Mouse (Mus musculus): Measurements from ENCODE around the gene Lef1. TPM values are rescaled to one million over a fixed set of nuclear protein-coding genes. Genes with fewer than 3 reads are reported as not detected.

Gene Lef1
- 22.2 and 29.3 TPM in 2 replicates for polyA plus RNA-seq (2016; fragmentation: Nextera tagmentation; extraction: Ambion mirVana)

DNA sequence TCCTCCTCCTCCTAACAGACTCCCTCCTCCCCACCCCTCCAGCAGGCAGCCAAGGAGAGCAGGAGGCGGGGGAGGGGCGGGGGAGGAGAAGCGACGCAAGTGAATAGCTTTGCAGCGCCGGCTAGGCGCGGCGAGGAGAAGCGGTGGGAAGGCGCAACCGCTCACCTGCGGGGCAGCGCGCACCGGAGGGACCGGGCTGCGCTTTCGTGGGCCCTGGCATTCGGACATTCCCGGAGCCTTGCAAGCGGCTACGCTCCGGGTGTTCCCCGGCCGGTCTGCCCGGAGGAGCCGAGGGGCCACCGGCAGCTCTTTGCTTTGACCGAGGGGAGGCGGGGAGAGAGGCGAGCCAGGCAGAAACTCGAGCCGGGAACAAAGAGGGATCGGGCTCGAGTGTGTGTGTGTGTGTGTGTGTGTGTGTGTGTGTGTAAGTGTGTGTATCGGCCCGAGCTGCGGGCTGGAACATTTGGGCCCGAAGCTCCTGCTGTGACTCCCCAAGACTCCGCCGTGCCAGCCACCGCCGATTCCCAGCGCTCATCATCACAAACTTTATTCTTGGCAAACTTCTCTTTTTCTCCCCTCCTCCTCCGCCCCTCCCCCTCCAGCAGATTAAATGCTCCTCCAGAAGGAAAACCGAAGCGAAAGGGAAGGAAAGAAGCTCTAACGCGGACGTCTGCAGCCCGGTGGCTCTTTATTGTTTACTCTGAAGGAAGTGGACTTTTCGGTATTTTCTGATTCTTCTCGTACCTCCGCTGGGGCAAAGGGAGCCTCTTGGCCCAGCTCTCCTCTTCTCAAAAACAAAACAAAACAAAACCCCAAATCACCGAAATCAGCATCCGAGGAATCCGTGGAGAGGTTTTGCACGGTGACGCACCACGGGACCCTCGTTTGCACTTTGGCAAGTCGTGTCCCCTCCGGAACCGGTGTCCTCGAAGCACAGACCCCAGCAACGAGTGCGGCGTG, at the start of gene Lef1:
Lef1 (plus strand) TSS at position 281 of the 960 bp plus-strand sequence.
- Histone ChIP-seq H3K4me1 (peaks cover 57% of the 10 kb centered on the region), H3K9me3 (no peaks in the 10 kb centered on the region), H3K36me3 (peaks cover 5% of the 10 kb centered on the region; the same call in 1 of the 2 replicates), H3K27ac (peak within 1 kb of the TSS; percentile 94), H3K27me3 (ENCODE audit: insufficient read depth, poor library complexity, severe bottlenecking) (peaks cover 30% of the 10 kb centered on the region), H3K4me3 (peak within 1 kb of the TSS; percentile 84)
- WGBS, result under 1% methylated on average over 64 of the region's 69 CpGs
- DNase-seq (ENCODE audit: low spot score), result peak; percentile 82

DNA sequence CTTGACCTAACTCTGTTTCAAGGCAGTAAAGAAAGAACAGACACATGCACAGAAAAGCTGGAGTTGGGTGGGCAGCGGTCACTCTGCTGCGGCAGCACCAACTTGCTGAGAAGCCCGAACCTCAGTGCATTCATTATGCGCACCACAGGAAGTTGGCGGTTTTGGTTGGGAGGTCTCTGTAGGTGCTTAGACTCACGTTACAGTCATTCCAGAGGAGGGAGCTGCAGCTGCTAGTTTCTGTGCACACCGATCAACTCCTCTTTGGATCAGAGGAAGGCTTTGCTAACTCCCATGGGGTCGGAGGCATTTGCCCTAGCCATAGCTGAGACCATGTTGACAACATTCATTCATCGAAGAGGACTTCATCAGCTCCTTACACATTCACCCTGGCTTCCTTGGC, 45.3 kb upstream of the Lef1 start:
- Histone ChIP-seq H3K4me1 (peaks cover 6% of the 10 kb centered on the region; the same call in 1 of the 2 replicates), H3K27ac (no peak overlapping the region), H3K9me3 (no peaks in the 10 kb centered on the region), H3K36me3 (no peaks in the 10 kb centered on the region), H3K4me3 (no peak overlapping the region), H3K27me3 (ENCODE audit: insufficient read depth, poor library complexity, severe bottlenecking) (no peaks in the 10 kb centered on the region; the same call in 1 of the 2 replicates)
- WGBS, result 77% methylated on average over 9 of the region's 9 CpGs
- no peak for DNase-seq (ENCODE audit: low spot score)

DNA sequence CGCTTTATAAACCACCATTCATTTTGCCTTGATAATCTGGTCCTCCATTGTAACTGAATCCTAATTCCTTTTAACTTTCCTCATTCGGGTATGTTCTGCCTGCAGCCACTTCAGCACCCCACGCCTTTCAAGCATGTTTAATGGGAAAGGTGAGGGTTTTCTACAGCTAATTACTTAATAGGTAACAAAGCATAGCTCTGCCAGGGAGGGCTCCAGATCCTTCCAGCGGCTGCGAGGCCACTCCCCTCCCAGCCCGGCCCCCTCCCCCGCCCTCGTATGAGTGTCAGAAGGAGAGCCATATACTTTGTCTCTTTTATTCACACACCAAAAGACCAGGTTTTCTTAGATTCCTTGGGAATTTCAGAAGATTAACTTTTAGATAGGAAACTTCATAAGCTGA, 44.1 kb upstream of the Lef1 start:
- H3K4me3 ChIP-seq, result no peak overlapping the region
- no peak for DNase-seq (ENCODE audit: low spot score)
- H3K9me3 ChIP-seq, result no peaks in the 10 kb centered on the region
- no peaks in the 10 kb centered on the region for H3K36me3 ChIP-seq
- WGBS, result 36% methylated on average over 8 of the region's 8 CpGs
- no peaks in the 10 kb centered on the region; the same call in 1 of the 2 replicates for H3K27me3 ChIP-seq (ENCODE audit: insufficient read depth, poor library complexity, severe bottlenecking)
- peaks cover 6% of the 10 kb centered on the region; the same call in 1 of the 2 replicates for H3K4me1 ChIP-seq
- no peak overlapping the region for H3K27ac ChIP-seq

DNA sequence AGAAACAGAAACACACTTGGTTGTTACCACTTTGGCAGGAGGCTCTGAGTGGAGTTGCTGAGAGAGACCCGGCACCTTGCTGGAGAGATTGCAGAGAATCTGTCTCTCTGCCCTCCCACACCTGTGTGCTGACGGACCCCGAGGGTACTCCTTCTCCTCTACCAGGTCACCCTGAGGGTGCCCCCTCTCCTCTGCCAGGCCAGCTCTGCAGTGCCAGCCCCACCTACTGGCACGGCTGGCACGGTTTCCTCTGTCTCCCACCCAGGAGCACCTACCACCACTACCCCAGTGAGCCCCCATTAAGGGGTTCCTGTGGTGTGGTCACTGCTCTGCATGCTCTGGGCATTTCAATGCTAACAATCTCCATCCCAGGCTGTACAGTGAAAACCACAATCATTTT, 42.3 kb upstream of the Lef1 start:
- no peaks in the 10 kb centered on the region for H3K9me3 ChIP-seq
- H3K4me3 ChIP-seq, result no peak overlapping the region
- H3K36me3 ChIP-seq, result no peaks in the 10 kb centered on the region
- no peak overlapping the region for H3K27ac ChIP-seq
- DNase-seq (ENCODE audit: low spot score), result no peak
- H3K27me3 ChIP-seq (ENCODE audit: insufficient read depth, poor library complexity, severe bottlenecking), result no peaks in the 10 kb centered on the region; the same call in 1 of the 2 replicates
- WGBS, result 81% methylated on average over 5 of the region's 5 CpGs
- peaks cover 6% of the 10 kb centered on the region; the same call in 1 of the 2 replicates for H3K4me1 ChIP-seq

DNA sequence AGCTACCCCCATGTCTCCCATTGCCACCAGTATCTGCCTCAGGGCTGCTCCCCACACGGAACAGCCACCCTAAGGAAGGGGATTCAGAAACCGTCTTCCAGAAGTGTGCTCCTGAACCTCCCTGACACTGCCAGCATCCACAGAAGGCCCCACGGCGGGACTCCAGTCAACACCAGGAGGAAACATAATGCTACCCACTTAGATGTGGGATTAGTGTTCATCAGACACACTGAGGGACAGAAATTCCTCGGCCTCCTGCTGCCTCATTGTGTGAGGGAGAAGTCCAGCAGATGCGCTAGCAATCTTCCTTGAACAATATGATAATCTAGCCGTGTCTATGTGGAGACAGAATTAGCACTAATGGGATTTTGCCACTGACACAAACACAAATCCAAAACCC, 40.1 kb upstream of the Lef1 start:
- peaks cover 6% of the 10 kb centered on the region; the same call in 1 of the 2 replicates for H3K4me1 ChIP-seq
- H3K9me3 ChIP-seq, result no peaks in the 10 kb centered on the region
- H3K36me3 ChIP-seq, result no peaks in the 10 kb centered on the region
- H3K27ac ChIP-seq, result no peak overlapping the region
- H3K27me3 ChIP-seq (ENCODE audit: insufficient read depth, poor library complexity, severe bottlenecking), result no peaks in the 10 kb centered on the region; the same call in 1 of the 2 replicates
- peak; percentile 59 for DNase-seq (ENCODE audit: low spot score)
- no peak overlapping the region for H3K4me3 ChIP-seq
- WGBS, result 59% methylated on average over 7 of the region's 7 CpGs

DNA sequence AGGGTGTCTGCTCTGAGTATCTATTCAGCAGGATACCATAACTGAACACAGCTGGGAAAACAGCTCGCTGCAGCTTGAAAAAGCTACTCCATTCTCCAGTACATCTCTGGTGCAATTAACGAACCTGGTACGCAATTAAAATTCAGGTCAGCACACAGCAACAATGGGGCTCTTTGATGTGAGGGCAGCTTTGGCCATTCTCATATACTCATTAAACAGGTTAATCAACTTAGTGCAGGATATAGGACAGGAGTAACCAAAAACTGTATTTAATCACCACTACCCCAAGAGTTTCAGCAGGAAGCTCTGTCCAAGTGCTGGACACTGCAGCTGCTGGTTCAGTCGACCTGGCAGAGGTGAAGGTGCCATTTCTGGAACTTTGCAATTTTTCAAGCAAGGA, 37.6 kb upstream of the Lef1 start:
- H3K27ac ChIP-seq, result no peak overlapping the region

DNA sequence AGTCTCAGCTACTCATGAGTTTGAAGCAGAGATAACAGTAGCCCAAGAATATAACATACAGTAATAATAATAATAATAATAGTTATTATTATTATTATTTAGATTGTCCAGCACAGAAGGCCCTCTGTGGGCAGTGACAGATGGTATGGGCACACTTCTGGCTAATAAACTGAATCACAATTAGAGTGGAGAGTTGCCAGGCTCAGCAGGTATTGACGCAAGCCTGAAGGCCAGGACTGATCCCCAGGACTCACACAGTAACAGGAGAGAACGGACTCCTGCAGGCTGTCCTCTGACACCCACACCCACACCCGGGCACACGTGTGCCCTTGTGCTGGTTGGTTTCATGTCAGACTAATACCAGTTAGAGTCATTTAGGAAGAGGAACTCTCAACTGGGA, 36.3 kb upstream of the Lef1 start:
- Histone ChIP-seq H3K4me1 (no peaks in the 10 kb centered on the region), H3K27ac (no peak overlapping the region), H3K27me3 (ENCODE audit: insufficient read depth, poor library complexity, severe bottlenecking) (no peaks in the 10 kb centered on the region; the same call in 1 of the 2 replicates), H3K36me3 (no peaks in the 10 kb centered on the region), H3K9me3 (no peaks in the 10 kb centered on the region), H3K4me3 (no peak overlapping the region)
- WGBS, result 81% methylated on average over 4 of the region's 4 CpGs
- DNase-seq (ENCODE audit: low spot score), result no peak

More for the DNA sequence above, 37.6 kb upstream of the Lef1 start:
- peak; percentile 42 for DNase-seq (ENCODE audit: low spot score)
- no peaks in the 10 kb centered on the region for H3K36me3 ChIP-seq
- no peak overlapping the region for H3K4me3 ChIP-seq
- H3K4me1 ChIP-seq, result no peaks in the 10 kb centered on the region
- H3K9me3 ChIP-seq, result no peaks in the 10 kb centered on the region
- no peaks in the 10 kb centered on the region; the same call in 1 of the 2 replicates for H3K27me3 ChIP-seq (ENCODE audit: insufficient read depth, poor library complexity, severe bottlenecking)
- 79% methylated on average over 4 of the region's 4 CpGs for WGBS

DNA sequence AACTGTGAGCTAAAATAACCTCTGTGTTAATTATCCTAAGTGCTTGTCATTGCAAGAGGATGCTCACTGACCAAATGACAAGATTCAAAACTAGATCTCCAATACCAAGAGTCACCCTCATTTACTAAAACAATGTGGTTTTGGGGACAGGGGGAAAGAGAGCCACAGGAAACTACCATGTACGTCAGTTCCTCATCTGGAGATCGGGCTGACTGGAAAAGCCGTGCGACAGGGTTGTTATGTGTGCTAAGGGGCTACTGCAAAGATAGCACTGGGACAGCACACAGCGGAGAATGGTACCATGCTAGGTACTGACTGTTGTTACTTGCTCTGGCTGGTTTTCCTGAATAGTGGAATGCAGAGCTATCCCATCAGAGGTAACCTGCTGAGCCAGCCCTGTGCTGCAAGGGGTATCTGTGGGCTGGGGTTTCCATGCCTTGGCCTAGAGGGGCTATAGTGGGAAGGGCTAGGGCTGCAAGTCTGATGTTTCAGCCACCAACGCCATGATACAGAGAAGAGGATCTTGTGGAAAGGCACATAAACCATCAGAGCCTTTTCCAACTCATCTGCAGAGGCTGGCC, 32.1 kb upstream of the Lef1 start:
- WGBS, result 85% methylated on average over 6 of the region's 6 CpGs
- no peaks in the 10 kb centered on the region for H3K27me3 ChIP-seq (ENCODE audit: insufficient read depth, poor library complexity, severe bottlenecking)
- H3K4me1 ChIP-seq, result no peaks in the 10 kb centered on the region
- no peaks in the 10 kb centered on the region for H3K9me3 ChIP-seq
- no peaks in the 10 kb centered on the region for H3K36me3 ChIP-seq
- no peak overlapping the region for H3K27ac ChIP-seq
- no peak for DNase-seq (ENCODE audit: low spot score)
- H3K4me3 ChIP-seq, result no peak overlapping the region

DNA sequence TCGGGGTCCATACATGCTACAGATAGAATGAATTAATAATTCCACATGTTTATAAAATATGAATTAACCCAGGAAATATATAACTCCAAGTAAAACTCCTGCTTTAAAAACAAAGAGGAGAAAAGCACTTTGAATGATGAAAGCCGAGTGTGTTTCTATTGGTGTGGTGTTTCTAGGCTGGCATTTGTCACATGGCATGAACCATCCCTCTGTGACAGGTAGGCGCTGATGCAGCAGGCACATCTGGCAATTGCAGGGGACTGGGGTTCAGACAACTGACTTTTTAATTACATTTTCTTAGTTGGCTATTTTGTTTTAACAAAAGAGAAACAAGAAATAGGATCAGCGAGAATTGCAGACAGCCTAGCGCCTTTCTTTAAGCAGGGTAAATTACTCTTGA, 31.6 kb upstream of the Lef1 start:
- no peaks in the 10 kb centered on the region for H3K36me3 ChIP-seq
- WGBS, result 67% methylated on average over 5 of the region's 5 CpGs
- no peaks in the 10 kb centered on the region for H3K27me3 ChIP-seq (ENCODE audit: insufficient read depth, poor library complexity, severe bottlenecking)
- H3K4me3 ChIP-seq, result no peak overlapping the region
- no peak for DNase-seq (ENCODE audit: low spot score)
- H3K27ac ChIP-seq, result no peak overlapping the region
- H3K4me1 ChIP-seq, result no peaks in the 10 kb centered on the region
- H3K9me3 ChIP-seq, result no peaks in the 10 kb centered on the region

DNA sequence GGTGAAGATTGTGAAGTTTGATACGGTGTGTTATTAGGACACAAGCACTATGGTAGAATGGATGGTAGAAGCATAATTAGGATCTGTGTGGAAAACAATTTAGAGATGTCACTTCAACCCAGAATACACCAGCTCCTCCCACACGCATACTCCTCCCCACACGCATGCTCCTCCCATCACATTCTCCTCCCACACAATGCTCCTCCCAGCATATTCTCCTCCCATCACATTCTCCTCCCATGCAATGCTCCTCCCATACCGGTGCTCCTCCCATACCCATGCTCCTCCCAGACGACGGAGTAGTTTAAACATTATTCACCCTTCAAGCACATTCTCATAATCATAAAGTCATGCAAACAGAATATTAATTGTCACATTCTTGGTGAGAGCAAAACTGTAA, 26.5 kb upstream of the Lef1 start:
- Histone ChIP-seq H3K36me3 (no peaks in the 10 kb centered on the region), H3K27ac (no peak overlapping the region), H3K9me3 (no peaks in the 10 kb centered on the region), H3K4me1 (peaks cover 9% of the 10 kb centered on the region; the same call in 1 of the 2 replicates), H3K4me3 (no peak overlapping the region), H3K27me3 (ENCODE audit: insufficient read depth, poor library complexity, severe bottlenecking) (peaks cover 10% of the 10 kb centered on the region; the same call in 1 of the 2 replicates)
- WGBS, result 69% methylated on average over 6 of the region's 6 CpGs
- DNase-seq (ENCODE audit: low spot score), result no peak

DNA sequence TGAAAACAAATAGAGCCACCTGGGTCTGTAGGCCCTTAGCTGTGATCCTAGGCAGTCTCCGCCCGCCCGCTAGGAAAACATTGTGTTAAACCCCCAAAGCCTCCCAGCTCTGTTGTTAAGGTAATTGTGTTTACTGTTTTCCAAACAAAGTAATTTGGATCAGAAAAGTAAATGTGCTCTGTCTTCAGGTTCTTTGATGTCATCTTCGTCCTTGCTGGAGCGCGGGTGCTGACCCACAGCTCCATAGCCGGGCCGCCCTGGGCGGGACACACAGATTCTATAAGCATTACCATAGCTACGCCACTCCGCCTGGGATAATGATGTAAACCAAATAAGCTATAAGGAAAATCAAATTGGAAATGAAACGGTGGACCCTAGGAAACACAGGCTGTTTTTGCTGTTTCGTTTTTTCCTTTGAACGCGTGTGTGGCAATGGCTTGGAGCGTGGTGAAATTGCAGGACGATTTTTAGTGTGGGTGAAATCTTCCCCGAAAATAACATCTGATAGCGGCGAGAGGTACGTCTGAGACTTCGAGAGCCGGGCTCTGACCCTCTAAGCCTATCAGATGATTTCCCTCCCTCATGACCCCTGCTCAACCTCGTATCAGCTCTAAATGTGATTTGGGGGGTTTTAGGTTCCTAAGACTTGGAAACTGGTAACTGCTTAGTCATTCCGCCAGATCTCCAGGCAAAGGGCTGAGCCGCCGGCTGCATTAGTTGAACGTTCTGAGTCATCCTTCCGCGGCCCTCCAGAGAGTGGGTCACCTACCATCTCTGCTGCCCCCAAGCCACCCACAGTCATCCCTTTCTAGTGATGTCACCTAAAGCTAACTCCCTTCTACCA, 25.3 kb upstream of the Lef1 start:
- DNase-seq (ENCODE audit: low spot score), result no peak
- Histone ChIP-seq H3K4me1 (peaks cover 13% of the 10 kb centered on the region; the same call in 1 of the 2 replicates), H3K9me3 (no peaks in the 10 kb centered on the region), H3K27ac (peak overlapping the region; percentile 72), H3K36me3 (no peaks in the 10 kb centered on the region), H3K27me3 (ENCODE audit: insufficient read depth, poor library complexity, severe bottlenecking) (peaks cover 10% of the 10 kb centered on the region; the same call in 1 of the 2 replicates), H3K4me3 (peak overlapping the region; percentile 58)
- 6% methylated on average over 30 of the region's 30 CpGs for WGBS

DNA sequence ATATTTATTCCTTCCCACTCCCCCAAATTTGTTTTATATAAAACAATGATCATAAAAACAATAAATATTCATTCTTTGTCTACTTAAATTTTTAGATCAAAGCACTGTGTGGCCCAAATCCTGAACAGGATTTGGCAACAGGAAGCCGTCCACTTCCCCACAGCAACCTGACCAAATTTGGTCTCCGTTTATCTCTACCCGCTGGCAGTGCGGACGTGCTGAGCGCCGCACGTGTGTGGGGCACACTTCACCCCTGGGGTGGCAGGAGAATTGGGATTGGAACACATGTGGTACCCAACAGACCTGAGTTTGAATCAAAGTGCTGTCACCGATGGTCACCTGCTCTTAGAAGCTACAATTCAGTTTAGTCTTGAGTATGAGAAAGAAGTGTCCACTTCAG, 24.3 kb upstream of the Lef1 start:
- Histone ChIP-seq H3K4me1 (peaks cover 15% of the 10 kb centered on the region; the same call in 1 of the 2 replicates), H3K4me3 (no peak overlapping the region), H3K9me3 (no peaks in the 10 kb centered on the region), H3K36me3 (no peaks in the 10 kb centered on the region), H3K27ac (no peak overlapping the region), H3K27me3 (ENCODE audit: insufficient read depth, poor library complexity, severe bottlenecking) (peaks cover 10% of the 10 kb centered on the region; the same call in 1 of the 2 replicates)
- DNase-seq (ENCODE audit: low spot score), result no peak
- 54% methylated on average over 9 of the region's 9 CpGs for WGBS

Data from heart, embryonic 10.5 days (tissue).